ENCODE assay signal across 9 mouse cellular contexts in genomic region chr4:62480709-62481605, GRCm38 (mm10). TPM values are rescaled to one million over a fixed set of nuclear protein-coding genes. Genes with fewer than 3 reads are reported as not detected.
A peak's percentile ranks its signal among the peaks of the same experiment; 100 is the strongest.
DNase-seq lines count a peak whose midpoint lies in the region; ATAC-seq and TF ChIP-seq lines count a peak whose summit lies in the region.
"Had no signal": no experiment of that assay in that cellular context is flagged by ENCODE, and none has a peak within 500 bp of the region (broad histone marks: within the 10 kb centered on the region; RNA-seq: fewer than 3 reads in every experiment).

No protein-coding gene starts in this region.

- 0 out of 2 replicates have a peak, but pooled peaks have one; percentile 2 for ATAC-seq in liver, embryonic 16.5 days (ENCODE audit: low read depth)
- ATAC-seq in liver, embryonic 11.5 days (replicated peaks; ENCODE audit: low FRiP score), result no peak
- ATAC-seq in monocyte, adult 5-6 weeks (replicated peaks; ENCODE audit: insufficient number of reproducible peaks, low FRiP score, low TSS enrichment, poor library complexity, severe bottlenecking), result peak; percentile 79

- peaks cover 33% of the 10 kb centered on the region for H3K27me3 ChIP-seq in liver, embryonic 16.5 days (ENCODE audit: control insufficient read depth, insufficient read depth, low read depth, low read length)
- H3K27me3 ChIP-seq in liver, embryonic 11.5 days (replicated peaks; ENCODE audit: control insufficient read depth, insufficient read depth, low read length), result peaks cover 14% of the 10 kb centered on the region
- H3K27me3 ChIP-seq in kidney, adult 2 months (replicated peaks; ENCODE audit: control insufficient read depth, insufficient read depth, low read length), result no peaks in the 10 kb centered on the region

- no peak for TF ChIP-seq CTCF in kidney, adult 2 months (conservative IDR thresholded peaks at IDR 0.05; ENCODE audit: insufficient read depth, insufficient read length, low read depth, low read length)

- TF ChIP-seq POLR2A in kidney, adult 2 months (IDR thresholded peaks at IDR 0.05; ENCODE audit: low read depth, low read length), result no peak

- peaks cover 18% of the 10 kb centered on the region for H3K4me1 ChIP-seq in liver, embryonic 16.5 days (ENCODE audit: control insufficient read depth, low read depth, low read length)
- peaks cover 10% of the 10 kb centered on the region for H3K4me1 ChIP-seq in liver, embryonic 11.5 days (replicated peaks; ENCODE audit: control insufficient read depth, insufficient read depth, low read length)
- H3K4me1 ChIP-seq in kidney, adult 2 months (ENCODE audit: control insufficient read depth, insufficient read depth, low read length), result peaks cover 11% of the 10 kb centered on the region; the same call in 1 of the 2 replicates

- no peak overlapping the region for H3K27ac ChIP-seq in liver, embryonic 16.5 days (ENCODE audit: low read length)
- H3K27ac ChIP-seq in liver, embryonic 11.5 days (ENCODE audit: low read depth, low read length), result no peak overlapping the region
- peak overlapping the region; percentile 48; the same call in 1 of the 2 replicates for H3K27ac ChIP-seq in kidney, adult 2 months (ENCODE audit: insufficient read depth, low read depth, low read length)
- H3K27ac ChIP-seq: hindbrain, embryonic 15.5 days had no signal

- 19% methylated on average over 10 of the region's 10 CpGs for WGBS in liver, embryonic 16.5 days (ENCODE audit: insufficient replicate concordance)
- WGBS in liver, embryonic 11.5 days, result 39% methylated on average over 10 of the region's 10 CpGs
- 25% methylated on average over 10 of the region's 10 CpGs for WGBS in kidney, adult 2 months

- H3K4me3 ChIP-seq in liver, embryonic 16.5 days (ENCODE audit: low read depth, low read length), result no peak overlapping the region
- no peak overlapping the region for H3K4me3 ChIP-seq in liver, embryonic 11.5 days (ENCODE audit: low read depth, low read length)
- H3K4me3 ChIP-seq in kidney, adult 2 months (ENCODE audit: insufficient read depth, low read depth, low read length), result peak overlapping the region; percentile 3

- H3K9me3 ChIP-seq in liver, embryonic 16.5 days (replicated peaks; ENCODE audit: control insufficient read depth, low read length), result no peaks in the 10 kb centered on the region
- H3K9me3 ChIP-seq in liver, embryonic 11.5 days (ENCODE audit: control insufficient read depth, low read length), result no peaks in the 10 kb centered on the region
- H3K9me3 ChIP-seq: hindbrain, embryonic 15.5 days had no signal

- no peak overlapping the region for H3K9ac ChIP-seq in liver, embryonic 16.5 days (ENCODE audit: low read depth, low read length)
- H3K9ac ChIP-seq in liver, embryonic 11.5 days (ENCODE audit: low read depth, low read length), result no peak overlapping the region

- H3K4me2 ChIP-seq in liver, embryonic 16.5 days (ENCODE audit: low read depth, low read length), result no peak overlapping the region
- H3K4me2 ChIP-seq in liver, embryonic 11.5 days, result no peak overlapping the region

- no peak for DNase-seq in liver, embryonic 11.5 days (ENCODE audit: low spot score)
- peak; percentile 27 to 56 for DNase-seq in adrenal gland, postnatal 36 days
- DNase-seq in kidney, adult 2 months, result peak; percentile 50
- no peak for DNase-seq in cerebellum, adult 9-10 months
- DNase-seq in thymus, adult 18-20 months, result no peak
- no peak for DNase-seq in cerebellum, adult 8-10 months

- no peaks in the 10 kb centered on the region for H3K36me3 ChIP-seq in liver, embryonic 16.5 days (ENCODE audit: control insufficient read depth, insufficient read depth)
- no peaks in the 10 kb centered on the region for H3K36me3 ChIP-seq in liver, embryonic 11.5 days (ENCODE audit: control insufficient read depth, insufficient read depth, low read length)
- H3K36me3 ChIP-seq in kidney, adult 2 months (ENCODE audit: control insufficient read depth, insufficient read depth, low read length), result no peaks in the 10 kb centered on the region
- H3K36me3 ChIP-seq: hindbrain, embryonic 15.5 days had no signal

RNA-seq across cellular contexts. Expression of gene Bspry, which starts 1.1 kb away (rescaled TPM):
- 0.15 and 0.27 TPM in 2 replicates for polyA plus RNA-seq in liver, embryonic 16.5 days (2015; fragmentation: Nextera tagmentation; extraction: Ambion mirVana)
- polyA plus RNA-seq in liver, embryonic 11.5 days (2014; fragmentation: Nextera tagmentation; extraction: Ambion mirVana), result 0.48 and 0.99 TPM in 2 replicates
- 1 to 10 TPM; 3.0 to 6.1 TPM for total RNA-seq in adrenal gland, postnatal 36 days (2021)
- polyA plus RNA-seq in kidney, adult 2 months (2012; rRNA removed), result 51.1 and 52.4 TPM in 2 replicates
- 3.1 to 11.8 TPM (median 8.4 TPM) in 3 replicates for total RNA-seq in monocyte, adult 5-6 weeks (2017)

RNA-seq across cellular contexts. Expression of gene Wdr31, which starts 10.3 kb away (rescaled TPM):
- polyA plus RNA-seq in liver, embryonic 16.5 days (2015; fragmentation: Nextera tagmentation; extraction: Ambion mirVana), result 0.48 and 0.70 TPM in 2 replicates
- polyA plus RNA-seq in liver, embryonic 11.5 days (2014; fragmentation: Nextera tagmentation; extraction: Ambion mirVana), result 5.2 and 5.3 TPM in 2 replicates
- total RNA-seq in adrenal gland, postnatal 36 days (2021), result 1 to 10 TPM; 1.3 TPM
- polyA plus RNA-seq in kidney, adult 2 months (2012; rRNA removed), result 10.5 and 12.3 TPM in 2 replicates
- not detected in 3 replicates for total RNA-seq in monocyte, adult 5-6 weeks (2017)

RNA-seq across cellular contexts. Expression of gene Hdhd3, which starts 22.3 kb away (rescaled TPM):
- polyA plus RNA-seq in liver, embryonic 16.5 days (2015; fragmentation: Nextera tagmentation; extraction: Ambion mirVana), result 9.0 and 9.5 TPM in 2 replicates
- polyA plus RNA-seq in liver, embryonic 11.5 days (2014; fragmentation: Nextera tagmentation; extraction: Ambion mirVana), result 10.1 and 10.9 TPM in 2 replicates
- 10 to 100 TPM; 12.3 to 15.6 TPM for total RNA-seq in adrenal gland, postnatal 36 days (2021)
- 23.7 and 24.0 TPM in 2 replicates for polyA plus RNA-seq in kidney, adult 2 months (2012; rRNA removed)
- 0.57 to 2.3 TPM (median 0.97 TPM) in 3 replicates for total RNA-seq in monocyte, adult 5-6 weeks (2017)

RNA-seq across cellular contexts. Expression of gene Alad, which starts 38.8 kb away (rescaled TPM):
- polyA plus RNA-seq in liver, embryonic 16.5 days (2015; fragmentation: Nextera tagmentation; extraction: Ambion mirVana), result 516 and 530 TPM in 2 replicates
- polyA plus RNA-seq in liver, embryonic 11.5 days (2014; fragmentation: Nextera tagmentation; extraction: Ambion mirVana), result 468 and 489 TPM in 2 replicates
- total RNA-seq in adrenal gland, postnatal 36 days (2021), result 10 to 100 TPM; 86.9 to 99.8 TPM
- 194 and 206 TPM in 2 replicates for polyA plus RNA-seq in kidney, adult 2 months (2012; rRNA removed)
- 5.4 to 10.0 TPM (median 5.6 TPM) in 3 replicates for total RNA-seq in monocyte, adult 5-6 weeks (2017)

RNA-seq across cellular contexts. Expression of gene Pole3, which starts 43.9 kb away (rescaled TPM):
- 44.8 and 48.9 TPM in 2 replicates for polyA plus RNA-seq in liver, embryonic 16.5 days (2015; fragmentation: Nextera tagmentation; extraction: Ambion mirVana)
- polyA plus RNA-seq in liver, embryonic 11.5 days (2014; fragmentation: Nextera tagmentation; extraction: Ambion mirVana), result 102 and 106 TPM in 2 replicates
- 10 to 100 TPM; 48.7 to 52.0 TPM for total RNA-seq in adrenal gland, postnatal 36 days (2021)
- polyA plus RNA-seq in kidney, adult 2 months (2012; rRNA removed), result 15.6 and 19.7 TPM in 2 replicates
- total RNA-seq in monocyte, adult 5-6 weeks (2017), result 17.8 to 18.8 TPM (median 18.0 TPM) in 3 replicates

Comparison
In these comparisons a context has a peak if more than half of its experiments do, and no peak if none do; other contexts are left out.
1. DNase-seq: peak in adrenal gland, postnatal 36 days (2 of 2) and kidney, adult 2 months (single experiment); none in liver, embryonic 11.5 days (single experiment), cerebellum, adult 9-10 months (single experiment), thymus, adult 18-20 months (0 of 2) and cerebellum, adult 8-10 months (single experiment).
2. RNA of gene Bspry, which starts 1.1 kb away (polyA plus RNA-seq): 51.1 to 52.4 TPM in kidney, adult 2 months; 0.48 to 0.99 TPM in liver, embryonic 11.5 days and 0.15 to 0.27 TPM in liver, embryonic 16.5 days; every median in the first group is over 10 times any median in the second.